Mouse (Mus musculus): ENCODE measurements at regions not wholly inside any gene's neighbourhood (a gene's known extent, or its start where the extent isn't known, plus 50 kb on each side); places are given as distances from the start of the nearest gene placed in this dataset.
A peak's percentile ranks its signal among the peaks of the same experiment; 100 is the strongest.
"Not testable (repeated sequence)": the region's sequence is repeated elsewhere in the genome, so short reads cannot be mapped to it uniquely, and the experiment has no call there.

DNA sequence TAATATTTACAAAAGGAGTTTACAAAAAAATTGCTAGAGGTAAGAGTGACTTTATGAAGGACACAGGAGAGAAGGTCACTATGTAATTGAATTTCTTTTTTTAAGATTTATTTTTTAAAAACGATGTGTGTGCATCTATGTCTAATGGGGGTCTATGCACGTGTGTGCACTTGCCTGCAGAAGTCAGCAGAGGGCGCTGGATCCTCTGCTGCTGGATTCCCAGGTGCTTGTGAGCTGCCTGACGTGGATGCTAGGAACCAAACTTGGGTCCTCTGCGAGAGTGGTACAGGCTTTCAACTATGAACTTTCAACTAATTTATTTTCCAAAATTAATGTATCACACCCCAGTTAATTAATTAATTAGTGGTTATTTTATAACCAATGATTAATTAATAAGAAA is 85.0 kb downstream of the Glrx3 start:
- no peak for ATAC-seq

DNA sequence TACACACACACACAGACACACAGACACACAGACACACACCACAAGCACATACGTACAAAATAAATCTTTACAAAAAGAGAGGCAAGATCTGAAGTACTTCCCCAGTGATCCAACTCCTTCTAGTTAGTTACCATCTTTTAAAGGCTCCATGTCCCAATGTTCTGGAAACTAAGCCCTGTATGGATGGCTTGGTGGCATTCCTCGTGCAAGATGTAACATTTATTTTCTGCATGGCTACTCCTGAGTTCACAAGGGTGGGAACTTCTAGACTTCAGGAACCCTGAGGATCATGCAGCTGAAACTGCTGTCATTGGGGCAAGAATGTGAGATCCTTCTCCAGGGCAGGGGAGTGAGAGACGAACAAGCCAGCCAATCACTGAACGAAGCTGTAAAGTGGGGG is 96.1 kb downstream of the Glrx3 start:
- no peak for ATAC-seq

DNA sequence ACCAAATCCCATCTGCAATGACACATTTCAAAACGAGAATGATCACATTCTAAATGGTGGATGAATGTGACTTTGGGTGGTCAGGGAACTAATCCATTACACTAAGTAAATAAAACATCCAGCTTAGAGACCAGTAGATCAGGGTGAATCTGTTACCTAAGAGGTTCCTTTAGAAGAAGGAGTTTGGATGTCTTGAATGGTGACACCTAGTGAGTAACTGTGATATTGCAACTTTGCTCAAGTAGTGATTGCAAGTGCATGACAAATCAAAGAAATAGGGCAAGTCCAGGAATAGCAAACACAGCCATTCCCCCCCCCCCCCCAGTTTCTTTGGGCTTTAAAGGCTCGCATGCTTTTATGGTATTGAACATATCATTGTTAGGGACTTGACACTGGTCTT is 112.6 kb downstream of the Glrx3 start:
- no peak for ATAC-seq

DNA sequence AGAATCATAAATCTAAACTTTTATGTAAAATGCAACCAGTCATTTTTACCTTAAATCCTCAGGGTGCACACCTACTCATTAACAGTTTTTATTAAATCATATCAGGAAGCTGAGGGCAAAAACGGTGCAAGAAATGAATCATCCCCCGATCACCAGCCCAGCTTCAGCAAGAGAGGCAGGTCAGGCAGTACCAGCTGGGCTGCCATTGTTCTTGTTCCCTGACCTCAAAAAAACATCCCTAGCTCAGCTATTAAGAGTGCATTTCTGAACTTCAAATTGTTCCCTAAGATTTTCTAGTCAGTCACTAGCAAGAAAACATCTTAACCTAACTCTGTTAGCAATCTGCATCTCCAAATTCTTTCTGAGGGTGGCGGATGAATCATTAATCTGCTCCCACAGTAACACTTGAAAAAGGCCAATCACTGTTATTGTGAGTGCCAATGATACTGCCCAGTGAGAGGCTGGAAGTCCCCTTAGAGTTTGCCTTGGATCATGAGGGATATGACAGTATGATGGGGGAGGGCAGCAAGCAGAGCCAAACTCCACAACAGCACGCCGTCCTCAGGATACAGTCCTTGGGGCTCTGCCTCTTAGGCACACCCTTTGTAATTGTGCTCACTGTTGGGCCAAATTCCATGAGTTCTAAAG is 115.3 kb downstream of the Glrx3 start:
- ATAC-seq, result no peak

DNA sequence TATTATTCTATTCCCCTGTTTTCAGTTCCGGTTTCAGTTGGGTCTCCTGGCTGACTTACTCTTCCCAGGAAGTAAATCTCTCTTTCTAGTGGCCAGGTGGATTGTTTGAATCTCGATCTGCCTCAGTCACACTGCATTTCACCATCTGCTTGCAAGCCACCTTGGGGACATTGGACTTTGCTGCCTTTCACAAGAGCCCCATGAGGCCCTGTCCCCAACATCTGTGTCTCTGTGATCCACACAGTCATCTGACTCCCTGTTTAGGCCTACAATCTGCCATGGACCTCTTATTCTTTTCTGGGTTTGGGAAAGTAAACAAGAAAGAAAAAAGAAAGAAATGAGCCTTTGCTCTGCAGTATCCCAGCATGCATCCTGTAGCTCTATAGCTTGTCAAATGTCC is 118.1 kb downstream of the Glrx3 start:
- ATAC-seq, result no peak

DNA sequence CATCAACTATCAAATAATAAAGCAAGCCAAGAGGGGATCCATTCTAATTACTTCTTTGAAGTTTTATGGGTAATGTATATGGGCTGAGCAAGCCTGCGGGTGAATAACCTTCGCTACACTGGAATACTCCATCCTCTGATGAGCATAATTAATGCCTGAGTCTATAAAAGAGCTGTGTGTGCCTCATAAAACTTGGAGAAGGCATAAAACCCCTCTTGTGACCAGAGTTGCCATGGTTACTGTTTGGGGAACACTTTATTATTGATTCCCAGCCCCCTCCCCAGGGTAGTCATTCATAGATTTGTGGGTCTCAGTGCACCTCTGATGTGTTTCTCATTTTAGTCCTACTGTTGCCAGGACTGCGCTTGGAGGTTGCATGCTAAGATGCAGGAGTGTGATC is 120.0 kb downstream of the Glrx3 start:
- no peak for ATAC-seq

DNA sequence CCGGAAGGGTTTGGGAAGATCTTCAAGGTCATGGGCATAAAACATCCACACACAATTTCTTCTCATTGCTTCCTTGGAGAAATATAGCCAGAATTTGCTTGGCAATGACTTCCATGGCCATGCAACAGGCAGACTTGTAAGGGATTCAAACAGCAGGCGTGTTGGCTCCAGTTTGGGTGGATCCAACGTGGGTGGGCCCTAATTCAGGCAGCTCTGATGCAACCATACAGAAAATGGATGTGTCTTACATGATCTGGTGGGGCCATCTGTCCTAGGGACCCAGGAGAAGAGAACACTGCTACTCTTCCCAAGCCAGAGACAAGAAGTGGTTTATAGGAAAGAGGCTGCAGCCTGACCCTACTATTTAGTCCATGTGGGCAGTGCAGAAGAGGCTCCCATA is 121.5 kb downstream of the Glrx3 start:
- ATAC-seq, result no peak

DNA sequence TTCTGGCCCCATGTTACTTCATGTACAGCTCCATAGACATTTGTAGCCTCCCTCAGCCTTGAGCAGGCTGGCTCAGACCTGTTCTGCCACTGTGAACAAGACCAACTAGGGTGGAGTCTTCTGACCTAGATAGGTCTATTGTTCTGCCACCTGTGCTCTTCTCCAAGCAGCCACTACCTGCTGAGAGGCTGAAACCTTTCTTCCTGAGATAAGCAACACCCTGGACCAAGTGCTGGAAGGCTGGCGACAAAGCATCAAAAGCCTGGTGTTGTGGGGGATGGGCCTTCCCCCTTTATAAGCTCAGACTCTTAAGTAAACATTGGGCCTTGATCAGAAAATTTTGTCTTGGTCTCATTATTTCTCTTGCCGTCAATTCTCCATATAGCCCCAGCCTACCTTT is 132.8 kb downstream of the Glrx3 start:
- ATAC-seq, result no peak

DNA sequence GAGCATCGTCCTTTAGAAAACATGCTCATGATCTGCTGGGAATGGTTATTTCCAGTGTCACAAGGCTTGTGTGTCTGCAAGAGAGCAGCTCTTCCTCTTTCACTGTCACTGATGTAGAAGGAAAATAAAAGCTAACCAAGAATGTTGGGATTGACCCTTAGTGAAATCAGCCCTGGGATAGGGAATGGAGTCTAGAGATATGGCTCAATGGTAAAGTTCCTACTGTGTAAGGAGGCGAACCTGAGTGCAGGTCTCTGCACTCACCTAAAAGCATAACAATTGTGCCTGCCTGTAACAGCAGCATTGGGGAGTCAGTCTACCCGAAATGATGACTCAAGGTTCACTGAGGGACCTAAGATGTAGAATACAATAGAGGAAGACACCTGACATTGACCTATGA is 138.1 kb downstream of the Glrx3 start:
- ATAC-seq, result no peak

DNA sequence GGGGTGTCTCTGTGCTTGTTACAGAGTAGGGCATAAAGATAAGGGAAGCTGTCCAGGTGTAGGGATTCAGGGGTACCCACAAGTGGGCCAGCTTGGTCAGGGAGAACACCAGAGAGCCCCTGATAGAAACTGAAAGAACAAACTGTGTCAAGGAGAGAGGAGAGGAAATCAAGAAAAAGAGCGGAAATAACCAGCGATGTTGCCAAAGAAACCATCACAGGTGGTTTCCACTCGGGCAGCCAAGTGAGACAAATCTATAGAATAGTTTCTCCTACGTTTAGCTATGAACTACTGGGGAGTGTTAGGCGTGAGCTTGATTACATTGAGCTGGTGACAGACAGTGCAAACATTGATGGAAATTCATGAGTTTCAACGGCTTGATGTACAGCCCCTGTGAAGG is 138.8 kb downstream of the Glrx3 start:
- peak; percentile 81 for ATAC-seq

DNA sequence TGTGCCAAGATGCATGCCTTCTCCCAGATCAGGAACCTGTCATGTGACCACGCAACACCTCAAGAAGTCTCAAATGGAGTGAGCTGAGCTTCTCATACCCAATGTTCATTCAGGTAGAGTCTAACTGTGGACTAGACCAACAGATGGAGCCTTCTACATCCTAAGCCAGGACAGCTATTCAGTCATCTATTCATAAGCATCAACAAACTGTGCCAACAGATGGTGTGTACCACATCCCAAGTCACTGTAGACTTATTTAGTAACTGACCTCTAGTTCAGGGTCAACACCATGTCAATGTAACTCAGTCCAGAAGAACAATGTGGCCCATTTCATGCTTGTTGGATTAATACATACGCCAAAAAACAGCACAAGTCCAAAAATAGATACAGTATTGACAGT is 146.1 kb downstream of the Glrx3 start:
- ATAC-seq, result no peak

DNA sequence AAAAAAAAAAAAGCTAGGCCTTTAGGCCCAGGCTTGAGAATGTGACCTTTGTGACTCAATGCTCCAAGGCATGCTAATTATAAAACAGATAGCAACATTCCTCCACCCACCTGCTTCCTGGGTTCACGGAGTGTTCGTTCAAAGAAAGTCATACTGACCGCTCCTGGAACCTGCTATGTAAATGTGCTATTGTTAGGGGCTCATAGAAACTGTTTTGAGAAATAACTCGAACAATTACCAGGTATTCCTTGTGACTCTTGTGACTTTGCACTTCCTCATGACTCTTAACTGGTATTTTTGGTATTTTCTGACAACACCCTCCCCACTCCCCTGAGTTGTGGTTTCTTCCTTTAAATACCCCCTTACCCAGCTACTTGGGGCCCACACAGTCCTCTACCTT is 147.5 kb downstream of the Glrx3 start:
- not testable (repeated sequence) for ATAC-seq

DNA sequence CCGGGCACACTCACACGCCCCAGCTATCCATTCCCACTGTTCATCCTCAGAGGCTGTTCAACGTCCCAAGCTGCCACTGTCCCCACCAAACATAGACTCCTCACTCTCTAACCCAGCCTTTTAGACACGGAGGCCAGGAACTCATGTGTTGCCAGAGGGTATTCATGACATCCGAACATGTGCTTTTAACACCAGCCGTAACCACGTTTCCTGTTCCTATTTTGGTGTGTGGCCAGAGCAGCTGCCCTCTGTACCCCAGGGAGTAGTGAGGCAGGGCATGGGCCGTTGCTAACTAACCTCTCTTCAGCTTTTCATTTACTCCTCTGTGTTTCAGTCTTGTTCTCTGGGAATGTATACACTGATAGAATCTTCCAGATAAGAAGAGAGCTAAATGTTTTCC is 156.2 kb downstream of the Glrx3 start:
- ATAC-seq, result no peak

DNA sequence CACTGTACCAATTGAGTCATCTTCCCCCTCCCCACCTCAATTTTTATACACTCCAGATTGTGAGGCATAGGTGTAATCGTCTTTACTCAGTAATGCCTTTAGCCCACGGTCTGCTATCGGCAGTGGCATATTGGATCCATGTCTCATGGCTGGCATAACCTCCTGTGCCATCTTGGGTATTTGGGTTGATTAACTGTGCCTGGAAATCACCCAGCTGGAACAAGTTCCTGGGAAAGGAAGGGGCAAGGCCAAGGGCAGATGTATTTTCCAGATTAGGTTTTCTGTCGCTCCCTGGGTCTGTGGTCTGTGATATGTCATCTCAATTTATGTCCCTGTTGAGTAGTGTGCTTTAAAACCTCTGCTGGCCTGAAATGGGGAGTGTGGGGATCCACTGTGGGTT is 158.2 kb downstream of the Glrx3 start:
- ATAC-seq, result no peak

DNA sequence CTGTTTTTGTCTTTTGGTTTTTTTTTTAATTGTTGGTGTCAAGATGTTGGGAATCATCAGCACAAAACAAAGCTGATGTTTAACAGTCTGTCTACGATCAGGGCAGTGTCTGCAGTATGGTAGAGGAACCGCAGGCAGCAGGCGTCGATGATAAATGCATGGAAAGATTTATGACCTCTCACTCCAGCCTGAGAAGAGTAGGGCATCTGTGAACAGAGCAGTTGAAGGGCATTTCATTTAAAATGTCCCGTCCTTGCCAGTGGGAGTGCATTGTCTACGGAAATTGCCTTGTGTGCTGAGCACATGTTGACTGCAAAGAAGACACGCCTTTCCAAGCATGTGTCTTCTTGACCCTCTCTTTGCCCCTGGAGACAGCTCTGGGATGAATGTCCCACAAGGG is 158.7 kb downstream of the Glrx3 start:
- no peak for ATAC-seq

DNA sequence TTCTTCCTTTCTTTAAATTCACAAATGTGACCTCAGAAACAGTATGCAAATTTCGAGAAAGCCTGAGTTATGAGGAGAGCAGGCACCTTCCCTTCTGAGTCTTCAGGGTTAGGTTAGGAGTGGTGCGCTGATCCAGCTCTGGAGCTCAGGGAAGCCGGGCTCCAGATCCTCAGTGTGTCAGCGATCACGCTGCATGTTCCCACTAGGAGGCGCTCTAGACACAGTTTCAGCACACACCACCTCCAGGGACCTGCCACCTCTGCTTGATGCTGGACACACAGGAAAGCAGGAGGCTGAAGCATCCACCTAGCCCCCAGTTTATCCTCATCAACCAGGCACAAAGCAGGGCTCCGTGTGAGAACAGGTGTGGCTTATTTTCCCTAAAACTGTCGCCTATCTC is 165.6 kb downstream of the Glrx3 start:
- ATAC-seq, result no peak

DNA sequence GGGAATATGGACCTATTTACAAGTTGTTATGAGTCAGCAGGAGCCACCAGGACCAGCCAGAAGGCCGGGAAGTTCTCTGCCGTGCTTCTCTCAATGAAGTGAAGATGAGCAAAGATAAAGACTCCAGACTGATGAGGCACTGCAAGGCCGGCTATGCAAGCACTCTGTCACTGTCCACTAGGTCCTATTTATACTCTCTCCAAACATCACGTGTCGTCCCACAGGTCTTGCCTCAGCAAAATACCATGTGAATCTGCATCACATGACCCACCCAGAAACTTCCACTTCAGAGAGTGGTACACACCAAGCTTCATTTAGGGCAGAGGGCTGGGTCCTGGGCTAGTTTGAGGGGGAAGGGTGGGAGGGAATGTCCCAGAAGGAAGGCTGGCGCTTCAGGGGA is 172.3 kb downstream of the Glrx3 start:
- no peak for ATAC-seq

DNA sequence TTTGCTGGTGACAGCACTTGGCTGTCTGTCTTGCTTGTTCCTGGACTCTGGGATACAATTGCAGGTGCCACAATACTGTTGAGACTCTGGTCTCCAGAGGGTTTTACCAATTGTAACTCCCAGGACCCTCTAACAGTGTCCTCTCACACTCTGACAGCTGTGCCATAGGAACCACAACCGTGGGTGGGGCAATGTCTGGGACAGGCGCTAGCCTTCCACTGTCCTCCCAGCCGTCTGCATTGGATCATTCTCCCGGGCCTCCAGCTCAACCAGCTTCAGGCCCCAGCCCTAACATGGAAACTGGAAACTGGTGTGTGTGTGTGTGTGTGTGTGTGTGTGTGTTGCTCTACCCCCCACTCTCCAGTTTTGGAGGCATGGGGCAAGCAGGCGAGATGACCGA is 173.9 kb downstream of the Glrx3 start:
- no peak for ATAC-seq

DNA sequence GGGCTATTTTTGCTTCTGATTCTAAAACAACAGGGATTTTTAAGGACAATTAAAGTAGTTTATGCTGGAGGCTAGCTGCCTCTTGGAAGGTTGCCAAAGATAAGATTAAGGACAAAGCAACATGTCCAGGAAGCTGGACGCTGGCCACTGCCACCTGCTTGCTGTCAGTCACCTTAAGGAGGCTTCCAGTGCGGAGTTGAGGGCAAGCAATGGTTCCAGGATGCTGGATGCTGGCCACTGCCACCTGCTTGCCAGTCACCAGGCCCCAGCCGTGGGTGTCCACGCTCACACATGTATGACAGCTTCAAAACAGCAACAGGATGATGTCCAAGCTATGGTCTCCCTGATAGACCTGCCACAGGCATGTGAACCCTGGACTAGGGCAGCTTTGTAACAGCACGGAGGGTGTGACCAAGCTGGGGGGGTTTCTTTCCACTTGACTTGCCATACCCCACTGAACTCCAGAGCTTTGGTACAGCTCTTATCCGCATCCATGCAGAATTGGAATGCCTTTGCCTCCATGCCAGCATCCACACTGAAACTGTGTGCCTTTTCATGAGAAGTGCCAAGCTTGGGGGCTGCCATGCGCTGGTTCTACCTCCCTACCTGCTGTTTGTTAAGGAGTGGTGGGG is 174.6 kb downstream of the Glrx3 start:
- ATAC-seq, result no peak

DNA sequence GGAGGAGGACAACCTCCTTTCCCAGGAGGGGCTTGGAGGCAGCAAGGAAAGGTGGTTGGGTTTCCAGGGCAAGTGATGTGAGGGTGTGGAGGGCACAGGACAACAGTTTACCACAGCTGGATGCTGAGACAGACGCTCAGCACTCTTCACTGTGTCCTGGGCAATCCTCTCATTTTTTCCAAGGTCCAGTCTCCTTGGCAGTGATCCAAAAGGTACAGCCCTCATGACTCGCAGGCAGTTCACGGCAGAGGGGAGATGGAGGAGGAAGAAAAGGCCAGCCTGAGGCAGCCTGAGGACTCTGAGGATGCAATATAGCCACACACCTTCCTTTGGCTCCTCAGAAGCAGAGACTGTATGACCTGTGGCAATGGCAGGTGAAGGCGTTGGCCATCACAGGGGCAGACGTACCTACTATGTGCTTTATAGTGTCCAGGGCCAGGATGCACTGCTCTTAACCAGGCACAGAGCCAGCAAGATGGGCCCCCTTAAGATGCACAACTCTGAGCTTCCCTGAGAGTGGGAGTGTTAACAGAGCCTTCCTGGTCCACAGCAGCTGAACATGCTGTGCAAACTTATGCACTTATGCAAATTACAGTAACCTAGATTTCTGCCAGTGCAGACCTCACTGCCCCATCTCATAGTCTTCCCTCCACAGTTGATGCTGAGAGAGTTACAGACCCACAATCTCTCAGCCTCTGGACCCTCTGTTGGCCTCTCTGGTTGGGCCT is 181.2 kb downstream of the Glrx3 start:
- ATAC-seq, result no peak

DNA sequence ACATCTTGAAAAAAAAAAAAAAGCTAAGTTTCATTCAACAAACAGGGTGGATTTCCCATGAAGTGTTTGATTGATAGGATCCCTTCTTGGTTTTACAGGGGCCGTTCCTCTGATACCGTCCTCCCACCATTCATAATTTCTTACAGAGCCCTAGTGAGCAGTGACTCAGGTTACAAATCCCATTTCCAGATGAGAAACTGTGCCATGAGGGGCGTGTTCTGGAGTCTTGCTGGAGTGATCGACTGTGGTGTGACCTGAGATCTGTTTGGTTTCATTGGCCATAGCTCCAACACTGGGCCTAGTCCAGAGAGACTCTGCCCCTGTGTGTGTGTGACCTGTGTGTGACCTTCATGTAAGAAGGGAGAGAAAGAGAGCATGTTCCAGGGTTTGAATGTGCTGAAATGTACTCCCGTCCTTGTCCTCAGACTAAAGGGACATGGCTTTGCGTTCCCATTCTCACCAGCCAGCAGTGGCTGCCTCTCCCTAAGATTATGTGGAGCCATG is 181.9 kb downstream of the Glrx3 start:
- no peak for ATAC-seq

DNA sequence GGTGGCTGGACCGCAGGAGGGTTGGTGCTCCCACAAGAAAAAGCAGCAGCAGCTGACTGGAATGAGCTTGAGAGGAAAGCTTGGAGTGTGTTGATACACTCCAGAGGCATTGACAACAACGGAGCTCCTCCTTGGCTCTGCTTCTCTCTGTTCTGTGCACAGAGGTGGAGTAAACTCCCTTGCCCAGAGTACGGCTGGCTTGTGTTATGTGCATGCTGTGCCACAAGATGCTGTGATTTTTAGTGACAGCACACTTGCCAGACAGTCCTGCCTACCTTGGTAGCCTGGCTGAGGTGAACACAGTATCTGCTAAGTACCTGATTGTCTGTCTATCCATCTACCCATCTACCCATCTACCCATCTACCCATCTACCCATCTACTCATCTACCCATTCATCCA is 190.9 kb downstream of the Glrx3 start:
- ATAC-seq, result no peak

DNA sequence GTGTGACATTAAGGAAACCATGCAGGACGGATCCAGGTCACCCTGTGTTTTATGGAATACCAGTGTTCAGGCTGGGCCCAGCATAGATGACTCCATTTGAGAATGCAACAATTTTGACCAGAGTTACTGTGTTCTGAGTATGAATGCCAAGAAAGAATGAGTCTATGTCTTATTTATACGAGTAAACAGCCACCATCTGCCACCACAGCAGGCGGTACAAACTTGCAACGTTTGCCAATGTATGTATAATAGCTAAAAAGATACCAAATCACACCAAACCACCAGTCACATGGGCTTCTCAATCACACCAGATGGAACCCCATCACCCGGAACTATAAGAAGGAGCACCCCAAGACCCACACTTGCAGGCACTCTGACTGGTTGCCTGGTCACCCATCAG is 192.1 kb downstream of the Glrx3 start:
- no peak for ATAC-seq

DNA sequence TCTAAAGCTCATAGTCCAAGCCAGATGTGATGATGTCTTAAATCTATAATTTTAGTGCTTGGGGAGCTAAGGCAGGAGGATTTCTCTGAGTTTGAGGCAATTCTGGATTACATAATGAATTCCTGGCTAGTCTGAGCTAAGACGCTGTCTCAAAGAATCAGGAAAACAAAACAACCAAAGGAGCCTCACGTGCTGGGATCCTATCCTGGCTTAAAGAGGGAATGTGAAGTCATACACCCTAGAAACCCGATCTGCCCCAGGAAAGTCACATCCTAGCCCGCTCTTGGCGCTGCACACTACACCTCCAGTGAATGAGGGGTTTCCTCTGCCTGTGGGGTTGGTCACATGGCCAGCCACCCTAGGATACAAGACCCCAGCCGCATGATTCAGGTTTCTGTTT is 211.2 kb downstream of the Glrx3 start:
- ATAC-seq, result no peak

Measured in inflammation-experienced regulatory T-cells, adult 6 months (primary cell).